Mouse (Mus musculus): ENCODE measurements around the gene Rab3ip.

Rab3ip gene

GRCm38 (mm10) chr10:116950009-116950769, at the start of gene Rab3ip:
Rab3ip (minus strand) TSS chr10:116950769.
- DNase-seq (ENCODE audit: low spot score in 2 of 2): peak; percentile 82 to 86

DNA sequence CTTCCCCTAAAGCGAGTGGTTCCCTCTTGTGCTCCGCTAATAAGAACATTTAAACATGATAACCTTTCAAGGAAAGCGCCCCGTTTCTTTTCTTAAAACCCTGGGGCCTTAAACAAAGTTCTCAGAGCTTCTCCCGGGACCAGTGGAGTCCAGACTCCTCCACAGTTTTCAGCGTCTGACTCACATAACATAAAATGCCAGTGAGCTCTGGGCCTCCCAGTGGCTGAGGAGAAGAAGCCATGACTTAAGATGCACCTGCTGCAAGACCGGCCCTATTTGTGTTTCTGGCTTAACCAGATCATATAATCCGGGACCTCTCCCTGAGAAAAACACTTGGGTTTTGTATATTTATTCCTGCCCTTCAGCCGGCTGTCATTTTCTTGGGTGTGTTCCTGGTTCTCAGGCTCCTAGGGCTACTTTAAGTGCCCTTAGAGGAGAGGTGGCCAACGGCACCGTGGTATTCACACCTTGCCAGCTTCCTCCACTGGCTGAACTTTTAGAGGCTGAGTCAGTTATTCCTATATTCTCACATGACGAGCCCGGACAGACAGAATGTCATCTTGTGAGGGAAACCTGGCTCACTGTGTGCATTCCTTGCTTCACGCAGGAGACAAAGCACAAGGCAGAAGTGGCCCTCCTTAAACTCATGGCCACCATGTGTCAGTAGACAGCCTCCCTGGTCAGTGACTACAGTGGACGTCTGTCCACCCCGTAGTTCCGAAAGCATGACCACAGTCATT, 48.3 kb upstream of the Rab3ip start:
- no peak for DNase-seq (ENCODE audit: low spot score in 2 of 2)

- DNase-seq (ENCODE audit: low spot score in 2 of 2): no peak
These were observed 45.6 kb upstream of the Rab3ip start for GRCm38 (mm10) chr10:116996236-116996600.

- DNase-seq (ENCODE audit: low spot score in 2 of 2): no peak
These were observed 45.1 kb upstream of the Rab3ip start for GRCm38 (mm10) chr10:116995584-116996235.

DNA sequence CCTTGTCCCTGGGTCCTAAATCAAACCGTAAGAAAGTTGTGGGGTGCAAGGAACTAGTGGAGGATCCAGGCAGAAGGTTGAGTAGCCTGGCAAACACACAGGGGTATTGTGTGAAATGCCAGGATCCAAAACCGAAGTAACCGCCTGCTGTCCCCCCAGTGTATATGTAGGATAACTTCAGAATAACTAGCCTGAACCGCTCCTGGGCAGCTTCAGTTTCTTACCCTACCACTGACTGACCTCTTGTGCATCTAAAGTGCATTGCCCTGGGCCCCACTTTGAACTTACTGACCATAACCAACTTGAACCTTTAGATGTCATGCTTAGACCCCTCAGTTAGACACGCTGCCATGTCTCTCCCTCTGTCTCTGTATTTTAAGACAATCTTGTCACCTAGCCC, 44.6 kb upstream of the Rab3ip start:
- DNase-seq (ENCODE audit: low spot score in 2 of 2): no peak

DNA sequence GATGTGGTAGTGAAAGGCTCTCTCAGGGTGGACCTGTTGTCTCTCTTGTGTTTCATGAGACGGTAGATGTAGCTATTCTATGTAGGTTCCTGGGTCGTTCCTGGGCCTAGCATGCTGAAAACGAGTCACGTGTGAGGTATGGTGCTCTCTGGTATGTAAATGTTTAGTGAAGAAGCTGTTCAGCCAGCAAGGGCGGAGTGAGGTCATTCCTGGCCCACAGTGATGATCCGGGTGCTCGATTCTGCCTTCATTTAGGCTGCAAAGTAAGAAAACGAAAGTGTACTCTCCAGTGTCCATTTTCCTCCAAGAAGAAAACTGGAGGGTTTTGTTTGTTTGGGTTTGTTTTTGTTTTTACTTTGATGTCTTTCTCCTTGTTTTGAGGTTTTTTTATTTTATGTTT, 43.4 kb upstream of the Rab3ip start:
- DNase-seq (ENCODE audit: low spot score in 2 of 2): no peak

DNA sequence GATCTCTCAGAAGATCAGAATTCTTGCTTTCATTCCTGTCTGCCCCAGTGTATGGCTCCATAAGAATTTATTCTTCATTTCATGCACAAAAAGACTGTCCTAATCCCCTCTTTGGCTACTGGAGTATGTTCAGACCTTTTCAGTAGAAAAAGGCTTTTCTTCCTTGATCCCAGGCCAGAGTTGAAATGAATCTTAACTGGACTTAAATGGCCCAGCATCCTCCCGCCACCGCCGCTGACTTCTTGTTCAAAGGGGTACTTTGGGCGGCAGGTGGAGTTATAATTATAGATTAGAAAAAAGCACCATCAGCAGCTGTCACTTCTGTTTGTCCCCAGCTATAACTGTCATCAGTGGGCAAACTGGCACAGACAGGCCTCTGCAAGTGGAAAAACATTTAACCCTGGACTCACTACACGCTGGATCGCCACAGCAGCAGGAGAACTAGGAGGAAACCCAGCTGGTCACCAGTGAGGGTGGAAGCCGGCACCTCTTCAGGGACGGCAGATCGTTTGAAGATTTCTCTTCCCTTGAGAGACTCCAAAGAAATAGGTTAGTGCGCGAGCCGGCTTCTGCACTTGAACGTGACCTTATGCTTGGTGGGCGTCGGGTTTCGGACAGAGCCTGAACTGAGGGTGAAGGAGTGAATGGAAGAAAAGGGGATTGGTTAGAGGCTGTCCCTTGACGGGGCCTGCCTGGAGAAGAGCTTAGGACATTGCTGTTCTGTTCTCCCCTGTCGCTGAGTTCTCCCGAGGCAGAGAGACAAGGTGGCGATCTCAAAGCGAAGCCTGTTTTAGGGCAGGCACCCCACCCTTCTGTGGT, 35.9 kb upstream of the Rab3ip start, which contains the start of gene Best3:
Gene Best3 (plus strand): TSS at position 51 of the 819 bp plus-strand sequence.
- no peak for DNase-seq (ENCODE audit: low spot score in 2 of 2)

GRCm38 (mm10) chr10:116984836-116985235, 34.3 kb upstream of the Rab3ip start:
- DNase-seq (ENCODE audit: low spot score in 2 of 2): no peak

DNA sequence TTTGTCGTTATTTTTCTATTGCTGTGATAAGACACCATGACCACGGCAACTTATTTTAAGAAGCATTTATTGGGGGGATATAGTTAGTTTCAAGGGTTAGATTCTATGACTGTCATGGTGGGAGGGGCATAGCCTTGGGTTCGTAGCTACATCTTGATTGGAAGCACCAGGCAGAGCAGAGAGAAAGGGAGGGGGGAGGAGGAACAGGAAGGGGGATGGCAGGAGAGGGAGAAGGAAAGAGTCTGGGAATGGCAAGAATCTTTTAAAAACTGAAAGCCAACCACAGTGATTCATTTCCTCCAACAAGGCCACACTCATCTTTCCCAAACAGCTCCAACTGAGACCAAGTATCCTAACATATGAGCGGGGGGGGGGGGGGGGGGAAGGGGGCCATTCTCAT, 32.0 kb upstream of the Rab3ip start:
- DNase-seq (ENCODE audit: low spot score in 2 of 2): no peak

DNA sequence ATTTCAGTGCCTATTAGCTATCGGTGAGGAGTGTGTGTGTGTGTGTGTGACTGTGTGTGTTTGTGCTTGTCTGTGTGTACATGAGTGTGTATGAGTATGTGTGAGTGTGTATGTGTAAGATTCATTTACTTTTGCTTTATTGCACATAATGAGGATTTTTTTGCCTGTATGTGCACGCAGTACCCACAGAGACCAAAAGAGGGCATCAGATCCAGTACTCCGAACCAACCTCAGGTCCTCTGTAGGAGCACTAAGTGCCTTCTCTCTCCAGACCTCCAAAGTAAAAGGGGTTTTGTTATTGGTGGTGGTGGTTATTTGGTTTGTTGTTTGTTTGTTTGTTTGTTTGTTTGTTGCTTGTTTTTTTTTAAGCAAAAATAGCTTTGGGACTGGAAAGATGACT, 30.3 kb upstream of the Rab3ip start:
- DNase-seq (ENCODE audit: low spot score in 2 of 2): no peak

- DNase-seq (ENCODE audit: low spot score in 2 of 2): no peak
These were observed 29.7 kb upstream of the Rab3ip start for GRCm38 (mm10) chr10:116980273-116980672.

DNA sequence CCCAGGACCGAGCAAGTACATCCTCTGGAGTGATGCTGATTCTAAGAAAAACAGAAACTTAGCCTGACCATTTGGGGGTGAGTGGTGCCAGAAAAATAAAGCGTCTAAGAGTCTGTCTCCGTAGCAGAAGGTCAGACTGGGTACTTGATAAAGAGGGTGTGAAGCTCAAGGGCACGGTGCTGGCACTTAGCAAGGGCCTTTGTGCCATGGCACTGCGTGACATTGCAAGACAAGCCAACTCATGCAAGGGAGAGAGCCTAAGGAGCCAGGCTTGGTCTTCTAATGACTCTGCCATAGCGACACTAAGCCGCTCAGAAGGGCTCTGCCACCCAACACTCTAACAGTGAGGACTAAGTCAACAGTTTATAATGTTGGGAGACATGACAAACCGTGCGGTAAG, 28.3 kb upstream of the Rab3ip start:
- no peak for DNase-seq (ENCODE audit: low spot score in 2 of 2)

DNA sequence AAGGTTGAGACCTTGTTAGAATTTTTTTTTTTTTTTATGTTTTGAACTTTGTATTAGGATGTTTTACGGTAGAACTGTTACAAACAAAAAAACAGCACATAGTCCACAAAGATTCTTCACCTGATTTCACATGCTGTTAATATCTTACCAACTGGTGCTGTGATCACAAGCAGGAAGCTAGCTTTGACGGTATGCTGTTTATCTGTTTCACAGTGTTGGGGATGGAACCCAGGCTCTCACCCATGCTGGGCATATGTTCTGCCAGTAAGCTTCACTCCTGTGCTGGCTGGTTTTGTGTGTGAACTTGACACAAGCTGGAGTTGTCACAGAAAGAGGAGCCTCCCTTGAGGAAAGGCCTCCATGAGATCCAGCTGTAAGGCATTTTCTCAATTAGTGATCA, 27.3 kb upstream of the Rab3ip start:
- DNase-seq (ENCODE audit: low spot score in 2 of 2): no peak

- no peak for DNase-seq (ENCODE audit: low spot score in 2 of 2)
These were observed 26.9 kb upstream of the Rab3ip start for GRCm38 (mm10) chr10:116977455-116977854.

DNA sequence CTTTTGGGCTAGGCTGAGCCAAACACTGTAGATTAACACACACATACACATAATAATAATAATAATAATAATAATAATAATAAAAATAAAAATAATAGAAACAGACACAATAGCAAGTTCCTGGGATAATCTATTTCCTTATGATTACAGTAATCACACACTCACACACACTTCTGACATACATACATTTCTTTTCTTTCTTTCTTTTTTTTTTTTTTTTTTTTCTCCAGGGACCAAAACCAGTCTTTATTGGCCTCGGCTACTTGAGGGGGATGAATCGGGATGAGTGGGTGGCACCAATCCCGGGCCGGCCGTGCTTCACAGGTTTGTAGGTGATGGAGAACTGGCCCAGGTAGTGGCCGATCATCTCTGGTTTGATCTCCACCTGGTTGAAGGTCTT, 21.9 kb upstream of the Rab3ip start, which contains the start of gene Gm10271:
Gene Gm10271 (minus strand): TSS at position 101 of the 400 bp plus-strand sequence.
- DNase-seq (ENCODE audit: low spot score in 2 of 2): no peak

- DNase-seq (ENCODE audit: low spot score in 2 of 2): no peak
These were observed 18.2 kb upstream of the Rab3ip start for GRCm38 (mm10) chr10:116968741-116969140.

DNA sequence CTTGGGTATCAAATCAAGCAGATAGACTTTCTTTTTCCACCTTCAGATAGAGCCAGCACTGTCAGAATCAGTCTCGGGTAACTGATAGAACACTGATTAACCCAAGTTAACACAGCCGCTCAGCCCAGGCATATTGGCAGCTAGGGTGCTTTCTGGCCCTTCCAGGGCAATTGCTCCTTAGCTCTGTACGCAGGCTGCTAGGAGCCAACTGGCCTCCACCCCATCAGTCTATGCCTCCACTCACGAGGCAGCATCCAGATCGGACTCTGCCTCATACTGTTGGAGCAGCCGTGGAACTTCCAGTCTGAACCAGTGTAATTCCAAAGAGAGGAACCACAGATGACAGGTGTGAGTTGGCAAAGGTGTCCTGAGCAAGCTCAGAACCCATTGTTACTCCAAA, 15.5 kb upstream of the Rab3ip start:
- no peak for DNase-seq (ENCODE audit: low spot score in 2 of 2)

- DNase-seq (ENCODE audit: low spot score in 2 of 2): no peak
These were observed 14.7 kb upstream of the Rab3ip start for GRCm38 (mm10) chr10:116965297-116965696.

- no peak for DNase-seq (ENCODE audit: low spot score in 2 of 2)
These were observed 14.0 kb upstream of the Rab3ip start for GRCm38 (mm10) chr10:116964571-116964970.

DNA sequence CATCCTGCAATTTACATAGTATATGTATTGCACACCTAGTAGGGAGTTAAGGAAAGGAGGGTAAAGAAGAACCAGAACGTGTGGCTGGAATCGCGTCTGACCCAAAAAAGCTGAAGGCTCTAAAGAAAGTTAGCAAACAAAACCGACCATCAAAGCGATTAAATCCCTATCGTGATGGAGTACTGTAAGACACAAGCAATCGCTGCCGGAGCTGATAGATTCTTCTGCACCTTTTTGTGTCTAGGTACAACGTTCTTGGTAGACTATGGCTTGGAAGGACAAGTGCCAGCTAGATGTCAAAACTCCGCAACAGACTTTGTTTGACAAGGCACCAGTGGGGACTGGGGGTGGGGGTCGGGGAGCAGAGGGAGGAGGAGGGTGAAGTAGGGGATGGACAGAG, 13.5 kb upstream of the Rab3ip start:
- no peak for DNase-seq (ENCODE audit: low spot score in 2 of 2)

DNA sequence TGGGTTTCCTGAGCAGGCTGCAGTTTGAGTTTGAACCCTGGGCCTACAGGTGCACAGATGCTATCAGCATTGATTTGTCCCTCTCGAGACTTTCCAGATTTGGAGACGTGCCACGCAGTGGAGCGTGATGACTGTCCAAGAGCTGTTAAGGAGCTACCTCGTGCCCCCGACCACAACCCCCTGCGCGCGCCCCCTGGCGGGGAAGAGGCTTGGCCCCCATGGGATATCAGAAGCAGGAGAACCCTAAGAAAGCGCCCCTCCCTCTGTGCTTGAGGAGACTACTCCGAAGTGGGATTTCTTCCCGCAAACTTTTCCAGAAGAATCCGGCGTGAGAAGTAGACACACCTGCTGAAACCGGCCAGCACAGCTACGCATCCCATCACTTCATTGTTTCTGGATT, 12.2 kb upstream of the Rab3ip start:
- DNase-seq (ENCODE audit: low spot score in 2 of 2): no peak

DNA sequence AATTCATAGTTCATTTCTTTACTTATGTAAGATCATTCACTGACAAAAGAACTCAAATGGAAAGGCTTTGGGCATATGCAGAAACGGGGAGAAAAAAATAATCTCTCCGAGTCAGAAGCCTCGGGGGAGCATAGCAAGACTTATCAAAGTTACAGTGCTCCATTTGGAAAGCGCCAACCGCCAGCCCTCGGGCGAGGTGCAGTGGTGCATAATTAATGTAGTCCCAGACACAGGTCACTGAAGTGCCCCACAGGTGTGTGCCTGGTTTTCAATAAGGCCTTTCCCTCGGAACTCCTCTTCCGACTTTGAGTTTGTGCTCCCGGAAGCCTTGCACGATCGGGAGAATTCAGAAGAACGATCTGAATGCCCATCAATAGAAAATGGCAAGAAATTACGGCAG, 11.6 kb upstream of the Rab3ip start:
- DNase-seq (ENCODE audit: low spot score in 2 of 2): no peak

All from spleen, postnatal 14 days (tissue).